Mouse (Mus musculus) ES-Bruce4 (cell line): ENCODE data around the gene Gpr61.

Experiments
- CTCF ChIP-seq: IDR thresholded peaks from one replicate; pipeline ENCODE4 v1.8.1; 2011; ENCODE audit warnings: low read depth, low read length
- EP300 ChIP-seq: IDR thresholded peaks from 2 replicates; pipeline ENCODE4 v1.6.1; 2011; ENCODE audit warnings: low read depth, low read length; ENCODE audit not compliant: insufficient read depth

GRCm38 (mm10) chr3:108112666-108113065 is 42.0 kb downstream of the Gpr61 start:
- no peak for TF ChIP-seq CTCF
- no peak for TF ChIP-seq EP300
